Mouse (Mus musculus): ENCODE measurements around the gene Ces2h.

GRCm38 (mm10) chr8:105068971-105069370, 68.3 kb downstream of the Ces2h start:
- TF ChIP-seq CTCF (IDR thresholded peaks at IDR 0.05; ENCODE audit: control insufficient read depth, insufficient read depth, insufficient read length) (no peak), MYOD1 (IDR thresholded peaks at IDR 0.05; ENCODE audit: control insufficient read depth, insufficient read length, low read depth) (no peak)

All from C2C12 (cell line).